ENCODE assay signal across 14 mouse cellular contexts in genomic region chr7:67724536-67724935, GRCm38 (mm10). TPM values are rescaled to one million over a fixed set of nuclear protein-coding genes. Genes with fewer than 3 reads are reported as not detected.
DNase-seq lines count a peak whose midpoint lies in the region.
"Had no signal": no experiment of that assay in that cellular context is flagged by ENCODE, and none has a peak within 500 bp of the region (broad histone marks: within the 10 kb centered on the region; RNA-seq: fewer than 3 reads in every experiment).

No protein-coding gene starts in this region.

- peak; percentile 61 to 72 for DNase-seq in adrenal gland, adult (ENCODE audit: inconsistent age in 2 of 2, low spot score in 1 of 2)
- DNase-seq in adrenal gland, adult 8-10 months: no peak
- DNase-seq in adrenal gland, postnatal 10 days: peak; percentile 44
- DNase-seq in adrenal gland, postnatal 4 days (ENCODE audit: low spot score in 2 of 2): no peak
- DNase-seq in adrenal gland, postnatal 36 days: peak; percentile 51 to 54
- DNase-seq: B cell, adult 2 months; cerebellum, adult 11 months; cerebellum, adult 18-20 months; cerebellum, adult 8-10 months; cerebellum, adult 9-11 months; cerebellum, postnatal 14 days; cerebellum, postnatal 36 days; forebrain, postnatal 0 days had no signal

RNA-seq across cellular contexts. Expression of gene Synm, which starts 35.0 kb away (rescaled TPM):
- 10 to 100 TPM; 10.1 to 18.0 (median 12.0) TPM for total RNA-seq in adrenal gland, adult 8-10 months (2022)
- 10 to 100 TPM in 1 of 2 experiments, 1 to 10 TPM in 1; 5.9 to 10.9 TPM for total RNA-seq in adrenal gland, postnatal 10 days (2021)
- 1 to 10 TPM; 4.5 to 5.1 TPM for total RNA-seq in adrenal gland, postnatal 4 days (2021)
- 10 to 100 TPM; 14.1 to 18.8 TPM for total RNA-seq in adrenal gland, postnatal 36 days (2021)
- total RNA-seq: CH12.LX had no signal

Comparison
In these comparisons a context has a peak if more than half of its experiments do, and no peak if none do; other contexts are left out.
1. DNase-seq: peak in adrenal gland, adult (2 of 2), adrenal gland, postnatal 10 days (single experiment) and adrenal gland, postnatal 36 days (2 of 2); none in adrenal gland, adult 8-10 months (single experiment) and adrenal gland, postnatal 4 days (0 of 2).